ENCODE assay signal across 8 mouse cellular contexts in the genomic region with DNA sequence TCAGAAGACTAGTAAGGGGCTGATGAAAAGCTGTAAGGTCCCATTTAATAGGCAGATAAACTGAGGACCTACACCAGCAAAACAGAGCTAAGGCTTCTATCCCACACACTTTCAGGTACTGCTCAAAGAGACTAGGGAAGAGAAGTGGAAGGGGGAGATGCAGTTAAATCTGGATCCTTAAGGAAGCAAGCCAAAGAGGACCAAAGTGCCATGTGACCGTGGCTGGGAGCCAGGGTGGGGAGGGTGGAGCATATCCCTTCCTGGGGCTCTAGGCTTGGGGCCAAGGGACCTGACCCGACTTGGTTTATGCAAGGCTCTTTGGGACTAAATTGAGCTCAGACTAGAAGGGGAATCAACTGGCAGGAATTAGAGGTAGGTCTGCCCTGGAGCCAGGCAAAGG. TPM values are rescaled to one million over a fixed set of nuclear protein-coding genes. Genes with fewer than 3 reads are reported as not detected.
DNase-seq lines count a peak whose midpoint lies in the region; ATAC-seq and TF ChIP-seq lines count a peak whose summit lies in the region.

No protein-coding gene starts in this region.

- peaks cover 28% of the 10 kb centered on the region for H3K4me1 ChIP-seq in lung, embryonic 15.5 days
- peaks cover 24% of the 10 kb centered on the region for H3K4me1 ChIP-seq in stomach, embryonic 16.5 days (ENCODE audit: control insufficient read depth, insufficient read depth, low read length)

- no peak for DNase-seq in left cerebral cortex, adult 2 months (ENCODE audit: extremely low spot score in 1 of 2, low spot score in 2 of 2)
- DNase-seq in left cerebral cortex, adult 11 months (ENCODE audit: low spot score): no peak
- DNase-seq in cerebellum, postnatal 14 days: peak; percentile 56 to 75
- DNase-seq in heart, adult 8-10 months (ENCODE audit: low spot score): peak; percentile 87
- peak; percentile 94 for DNase-seq in kidney, adult 18-20 months
- DNase-seq in right cerebral cortex, adult 2 months (ENCODE audit: low spot score in 2 of 2): no peak

- H3K9me3 ChIP-seq in lung, embryonic 15.5 days: no peaks in the 10 kb centered on the region
- H3K9me3 ChIP-seq in stomach, embryonic 16.5 days (replicated peaks; ENCODE audit: control insufficient read depth, low read length): no peaks in the 10 kb centered on the region

- peak overlapping the region; percentile 77 for H3K4me2 ChIP-seq in lung, embryonic 15.5 days
- H3K4me2 ChIP-seq in stomach, embryonic 16.5 days (ENCODE audit: low read depth, low read length): peak overlapping the region; percentile 60

- H3K27me3 ChIP-seq in lung, embryonic 15.5 days: no peaks in the 10 kb centered on the region
- H3K27me3 ChIP-seq in stomach, embryonic 16.5 days (ENCODE audit: control insufficient read depth, insufficient read depth, low read length): no peaks in the 10 kb centered on the region

- no peak overlapping the region; the same call in 1 of the 2 replicates for H3K9ac ChIP-seq in lung, embryonic 15.5 days
- H3K9ac ChIP-seq in stomach, embryonic 16.5 days (ENCODE audit: low read length): peak overlapping the region; percentile 88

- no peak for TF ChIP-seq CTCF in left cerebral cortex, adult 2 months (IDR thresholded peaks at IDR 0.05)

- peak; percentile 51; the same call in 1 of the 2 replicates for ATAC-seq in lung, embryonic 15.5 days (ENCODE audit: borderline replicate concordance, extremely low read depth, low FRiP score, low TSS enrichment)
- ATAC-seq in stomach, embryonic 16.5 days (ENCODE audit: insufficient read depth, low FRiP score): no peak

- 14% methylated on average over 2 of the region's 2 CpGs for WGBS in lung, embryonic 15.5 days
- WGBS in stomach, embryonic 16.5 days: 21% methylated on average over 2 of the region's 2 CpGs

- peak overlapping the region; percentile 96 for H3K27ac ChIP-seq in left cerebral cortex, adult 2 months
- H3K27ac ChIP-seq in lung, embryonic 15.5 days: peak overlapping the region; percentile 62
- peak overlapping the region; percentile 53 for H3K27ac ChIP-seq in stomach, embryonic 16.5 days (ENCODE audit: low read length)

- intact Hi-C loops in left cerebral cortex, adult 2 months (cut with DNase I): loop anchor here (2.0 kb wide), 1 partner anchor 32 kb away; a partner anchor contains a TSS

- H3K36me3 ChIP-seq in lung, embryonic 15.5 days: peaks cover 8% of the 10 kb centered on the region; the same call in 1 of the 2 replicates
- H3K36me3 ChIP-seq in stomach, embryonic 16.5 days (ENCODE audit: control insufficient read depth, insufficient read depth, low read length): no peaks in the 10 kb centered on the region

- peak overlapping the region; percentile 87 for H3K4me3 ChIP-seq in left cerebral cortex, adult 2 months
- H3K4me3 ChIP-seq in lung, embryonic 15.5 days: peak overlapping the region; percentile 67; the same call in 1 of the 2 replicates
- peak overlapping the region; percentile 66 for H3K4me3 ChIP-seq in stomach, embryonic 16.5 days (replicated peaks; ENCODE audit: low read length)

RNA-seq across cellular contexts. Expression of a gene that starts 0.5 kb away (rescaled TPM):
- total RNA-seq in left cerebral cortex, adult 2 months (2021): 100 to 1,000 TPM; 115 to 121 TPM
- total RNA-seq in heart, adult 8-10 months (2022): 10 to 100 TPM; 60.0 to 79.3 (median 71.7) TPM
- polyA plus RNA-seq in lung, embryonic 15.5 days (2015; fragmentation: Nextera tagmentation; extraction: Ambion mirVana): 110 and 115 TPM in 2 replicates
- polyA plus RNA-seq in stomach, embryonic 16.5 days (2015; fragmentation: Nextera tagmentation; extraction: Ambion mirVana): 82.5 and 87.8 TPM in 2 replicates

RNA-seq across cellular contexts. Expression of a gene that starts 17.5 kb away (rescaled TPM):
- total RNA-seq in left cerebral cortex, adult 2 months (2021): 1 to 10 TPM; 6.1 to 7.6 TPM
- 1 to 10 TPM; 4.8 to 6.6 (median 5.0) TPM for total RNA-seq in heart, adult 8-10 months (2022)
- polyA plus RNA-seq in lung, embryonic 15.5 days (2015; fragmentation: Nextera tagmentation; extraction: Ambion mirVana): 16.5 and 17.7 TPM in 2 replicates
- 12.0 and 12.6 TPM in 2 replicates for polyA plus RNA-seq in stomach, embryonic 16.5 days (2015; fragmentation: Nextera tagmentation; extraction: Ambion mirVana)

RNA-seq across cellular contexts. Expression of a gene that starts 33.4 kb away (rescaled TPM):
- 10 to 100 TPM; 47.0 to 49.6 TPM for total RNA-seq in left cerebral cortex, adult 2 months (2021)
- total RNA-seq in heart, adult 8-10 months (2022): 10 to 100 TPM; 20.7 to 23.8 (median 23.2) TPM
- polyA plus RNA-seq in lung, embryonic 15.5 days (2015; fragmentation: Nextera tagmentation; extraction: Ambion mirVana): 53.1 and 54.6 TPM in 2 replicates
- 39.6 and 44.9 TPM in 2 replicates for polyA plus RNA-seq in stomach, embryonic 16.5 days (2015; fragmentation: Nextera tagmentation; extraction: Ambion mirVana)

RNA-seq across cellular contexts. Expression of a gene that starts 33.6 kb away (rescaled TPM):
- total RNA-seq in left cerebral cortex, adult 2 months (2021): 100 to 1,000 TPM; 251 to 255 TPM
- 10 to 100 TPM; 58.5 to 72.8 (median 62.0) TPM for total RNA-seq in heart, adult 8-10 months (2022)
- 399 and 412 TPM in 2 replicates for polyA plus RNA-seq in lung, embryonic 15.5 days (2015; fragmentation: Nextera tagmentation; extraction: Ambion mirVana)
- polyA plus RNA-seq in stomach, embryonic 16.5 days (2015; fragmentation: Nextera tagmentation; extraction: Ambion mirVana): 377 and 396 TPM in 2 replicates

RNA-seq across cellular contexts. Expression of a gene that starts 37.4 kb away (rescaled TPM):
- total RNA-seq in left cerebral cortex, adult 2 months (2021): 10 to 100 TPM; 31.0 to 32.9 TPM
- 10 to 100 TPM; 13.2 to 16.0 (median 14.7) TPM for total RNA-seq in heart, adult 8-10 months (2022)
- 17.0 and 18.3 TPM in 2 replicates for polyA plus RNA-seq in lung, embryonic 15.5 days (2015; fragmentation: Nextera tagmentation; extraction: Ambion mirVana)
- 12.9 and 13.6 TPM in 2 replicates for polyA plus RNA-seq in stomach, embryonic 16.5 days (2015; fragmentation: Nextera tagmentation; extraction: Ambion mirVana)

Comparison
In these comparisons a context has a peak if more than half of its experiments do, and no peak if none do; other contexts are left out.
1. DNase-seq: peak in cerebellum, postnatal 14 days (2 of 2), heart, adult 8-10 months (single experiment) and kidney, adult 18-20 months (single experiment); none in left cerebral cortex, adult 2 months (0 of 2), left cerebral cortex, adult 11 months (single experiment) and right cerebral cortex, adult 2 months (0 of 2).
2. Peak in every context shown above with its lines, with median percentiles within 50 percentile points of each other: H3K27ac ChIP-seq and H3K4me3 ChIP-seq.